Mouse (Mus musculus) adrenal gland, adult 10 weeks (tissue): ENCODE measurements around the gene Olfr1413. TPM values are rescaled to one million over a fixed set of nuclear protein-coding genes. Genes with fewer than 3 reads are reported as not detected.

Experiments
- polyA plus RNA-seq: library from polyadenylated mRNA; stranded (reverse); fragments of 350-450 nt; fragmentation: Illumina TruSeq; extraction: RNeasy Lipid Tissue Mini Kit (QIAGEN cat#74804); gene quantifications from one replicate; pipeline ENCODE4 v1.2.3, GENCODE M21; 2014; ENCODE audit warnings: low read depth, low replicate concordance

Gene Olfr1413
- not detected for polyA plus RNA-seq

DNA sequence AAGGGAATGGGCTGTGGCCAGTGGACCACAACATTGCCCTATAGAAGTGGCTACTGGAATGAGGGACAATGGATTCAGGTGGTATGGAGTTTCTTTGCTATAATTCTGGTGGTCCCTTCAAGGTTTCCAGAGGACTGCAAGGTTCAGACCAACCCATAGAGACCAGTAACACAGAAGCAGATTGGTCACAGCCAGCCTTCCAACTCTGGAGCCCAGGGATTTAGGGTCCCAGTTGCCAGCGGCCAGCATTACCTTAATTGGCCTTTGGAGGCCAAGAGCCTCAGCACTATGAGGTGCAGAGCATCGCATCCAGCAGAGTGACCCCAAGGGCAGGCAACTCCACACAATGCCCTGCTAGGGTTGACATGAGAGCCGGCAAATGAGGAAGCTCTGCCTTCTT, at the start of gene Olfr1413:
Olfr1413 (plus strand) TSS at position 301 of the 400 bp plus-strand sequence.

GRCm38 (mm10) chr1:92585479-92585878, 14.4 kb downstream of the Olfr1413 start, which contains the start of gene Olfr1412:
Gene Olfr1412, plus strand, starts transcription at chr1:92585779.

GRCm38 (mm10) chr1:92594111-92594510, 23.0 kb downstream of the Olfr1413 start, which contains the start of gene Olfr1411:
Gene Olfr1411, plus strand, starts transcription at chr1:92594411.

DNA sequence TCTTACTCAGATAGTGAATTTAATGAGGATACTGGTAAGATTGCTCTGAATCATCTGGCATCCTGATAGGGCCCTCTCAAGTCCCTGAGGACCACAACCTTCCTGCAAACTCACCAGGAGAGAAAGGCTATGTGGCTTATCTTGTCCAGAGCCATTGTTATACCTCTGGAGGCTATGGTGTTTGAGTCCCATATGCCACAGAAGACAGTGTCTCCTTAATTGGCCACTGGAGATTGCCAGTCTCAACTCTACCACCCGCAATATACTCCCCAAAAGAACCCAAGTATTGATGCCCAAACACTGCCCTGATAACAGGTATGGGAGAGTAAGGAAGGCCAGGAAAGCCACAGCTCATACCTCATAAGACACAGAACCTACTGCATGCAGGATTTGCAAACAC, 34.4 kb downstream of the Olfr1413 start, which contains the start of gene Olfr1410:
Olfr1410 (plus strand) TSS at position 301 of the 400 bp plus-strand sequence.

GRCm38 (mm10) chr1:92617488-92617887, 46.4 kb downstream of the Olfr1413 start, which contains the start of gene Olfr12:
Gene Olfr12, plus strand, starts transcription at chr1:92617788.

Other genes with a start within 250 kb of the Olfr1413 start
- 210 TPM for gene Ndufa10, start 97.5 kb upstream of the Olfr1413 start, polyA plus RNA-seq
- not detected for gene Olfr1416, start 86.2 kb upstream of the Olfr1413 start, polyA plus RNA-seq
- gene Olfr1415, start 75.2 kb upstream of the Olfr1413 start, polyA plus RNA-seq, result not detected
- not detected for gene Olfr1414, start 52.7 kb upstream of the Olfr1413 start, polyA plus RNA-seq
- not detected for gene Olfr1412, start 14.5 kb downstream of the Olfr1413 start, polyA plus RNA-seq
- not detected for gene Olfr1411, start 23.1 kb downstream of the Olfr1413 start, polyA plus RNA-seq
- not detected for gene Olfr1410, start 34.5 kb downstream of the Olfr1413 start, polyA plus RNA-seq
- gene Olfr12, start 46.5 kb downstream of the Olfr1413 start, polyA plus RNA-seq, result not detected
- 108 TPM for gene Cops9, start 70.7 kb downstream of the Olfr1413 start, polyA plus RNA-seq
- gene Otos, start 77.5 kb downstream of the Olfr1413 start, polyA plus RNA-seq, result not detected